Mouse (Mus musculus): ENCODE data around the gene Crygs.
"Not testable (repeated sequence)": the region's sequence is repeated elsewhere in the genome, so short reads cannot be mapped to it uniquely, and the experiment has no call there.

The Crygs gene

DNA sequence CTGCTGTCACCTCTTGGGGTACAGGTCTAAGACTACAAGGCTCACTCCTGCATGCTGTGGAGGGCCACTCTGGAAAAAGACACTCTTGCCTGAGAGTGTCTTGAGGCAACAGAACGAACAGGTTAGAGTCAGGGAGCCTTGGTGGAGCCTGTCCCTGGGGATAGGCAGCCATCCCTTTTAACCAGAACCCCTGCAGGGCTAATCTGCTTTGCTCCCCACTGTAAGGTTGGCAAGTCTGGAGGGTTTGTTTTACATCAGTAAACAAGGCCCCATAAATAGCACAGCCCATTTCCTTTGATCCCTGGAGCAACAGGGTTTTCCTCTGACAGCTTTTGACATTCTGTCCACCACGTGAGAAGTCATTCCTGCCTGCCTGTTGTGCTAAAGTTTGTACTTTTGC, 20.1 kb downstream of the Crygs start:
- no peak for DNase-seq (ENCODE audit: extremely low spot score, low read depth, low spot score)

DNA sequence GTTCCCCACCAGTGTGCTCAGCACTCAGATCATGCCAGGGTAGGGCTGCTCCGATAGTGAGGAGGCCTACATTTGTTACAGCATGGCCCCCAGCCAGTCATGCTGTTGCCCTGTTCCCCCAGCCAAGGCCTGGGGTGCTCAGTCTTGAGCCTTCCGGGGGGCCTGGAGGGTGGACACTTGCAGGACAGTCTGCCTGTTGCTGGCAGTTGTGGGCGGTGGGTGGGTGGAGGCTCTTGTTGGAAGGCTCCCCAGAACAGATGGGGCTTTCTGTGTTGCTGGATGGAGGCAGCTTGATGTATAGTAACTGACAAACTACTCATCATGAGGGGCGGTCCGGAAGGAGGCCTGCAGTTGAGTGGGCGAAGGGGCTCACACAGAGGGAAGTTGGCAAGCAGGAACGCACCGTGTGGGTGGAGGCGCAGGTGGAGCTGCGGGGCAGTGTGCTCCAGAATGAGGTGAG, 21.4 kb downstream of the Crygs start:
- no peak for DNase-seq (ENCODE audit: extremely low spot score, low read depth, low spot score)

DNA sequence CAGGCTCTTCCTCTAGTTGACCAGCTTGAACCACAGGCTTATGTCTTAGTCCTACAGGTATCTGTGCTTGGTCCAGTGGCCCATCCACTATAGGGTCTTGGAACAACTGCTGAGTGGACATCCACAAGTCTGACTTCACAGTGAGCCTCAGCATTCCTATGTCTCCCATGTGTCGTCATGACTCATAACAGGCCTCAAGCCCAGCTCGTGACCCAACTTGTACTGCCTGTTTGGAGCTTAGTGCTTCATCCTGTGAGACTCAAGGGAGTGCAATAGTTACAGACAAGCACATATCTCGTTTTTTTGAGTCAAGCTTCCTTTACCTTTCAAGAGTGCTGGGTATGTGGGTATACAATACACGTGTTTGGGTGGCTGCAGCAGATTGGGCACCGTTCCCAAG, 28.7 kb downstream of the Crygs start:
- DNase-seq (ENCODE audit: extremely low spot score, low read depth, low spot score) = no peak

DNA sequence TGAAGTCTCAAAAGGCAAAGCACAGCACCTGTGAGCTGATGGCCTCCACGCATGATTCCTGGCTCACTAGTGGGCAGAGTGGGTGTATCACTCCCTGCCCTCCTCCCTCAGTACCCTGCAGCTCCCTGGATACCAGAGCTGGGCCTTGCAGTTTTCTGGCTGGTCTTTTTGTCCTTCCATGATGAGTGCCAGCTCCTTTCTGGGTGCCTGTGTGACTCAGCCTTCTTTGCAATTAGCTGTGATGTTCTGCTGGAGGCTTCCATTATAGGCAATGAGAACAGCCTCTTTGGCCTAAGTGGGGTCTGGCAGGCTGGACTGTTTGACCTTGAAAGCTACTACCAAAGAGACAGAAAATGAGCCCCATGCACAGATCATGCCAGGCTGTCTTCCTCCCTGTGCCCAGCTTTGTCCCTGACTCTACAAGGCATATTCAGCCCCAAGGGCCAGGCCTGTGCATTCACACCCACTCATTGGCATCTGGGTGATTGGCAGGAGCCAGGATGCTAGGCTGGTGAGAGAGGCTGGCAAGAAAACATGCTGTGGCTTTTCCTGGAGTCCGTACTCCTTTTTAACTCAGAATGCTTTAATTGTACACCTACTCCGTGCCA, 32.0 kb downstream of the Crygs start:
- DNase-seq (ENCODE audit: extremely low spot score, low read depth, low spot score) = no peak

DNA sequence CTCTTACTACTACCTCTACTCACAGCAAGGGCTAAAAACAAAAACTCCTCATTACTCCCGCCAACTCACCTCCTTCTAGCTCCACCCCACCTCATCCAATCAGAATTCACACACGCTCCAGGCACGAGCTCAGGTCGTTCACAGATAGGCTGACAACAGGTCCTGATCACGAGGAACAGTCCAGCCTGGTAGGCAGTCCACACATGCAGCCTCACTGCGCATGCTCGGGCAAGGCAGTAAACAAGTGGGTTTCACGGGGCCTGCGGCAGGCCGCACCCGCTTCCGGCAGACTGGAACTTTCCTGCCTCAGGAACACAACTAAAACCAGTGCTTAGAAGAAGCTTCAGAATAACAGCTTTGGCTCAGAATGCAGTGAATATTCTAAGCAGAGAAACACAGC, 33.1 kb downstream of the Crygs start:
- not testable (repeated sequence) for DNase-seq (ENCODE audit: extremely low spot score, low read depth, low spot score)

DNA sequence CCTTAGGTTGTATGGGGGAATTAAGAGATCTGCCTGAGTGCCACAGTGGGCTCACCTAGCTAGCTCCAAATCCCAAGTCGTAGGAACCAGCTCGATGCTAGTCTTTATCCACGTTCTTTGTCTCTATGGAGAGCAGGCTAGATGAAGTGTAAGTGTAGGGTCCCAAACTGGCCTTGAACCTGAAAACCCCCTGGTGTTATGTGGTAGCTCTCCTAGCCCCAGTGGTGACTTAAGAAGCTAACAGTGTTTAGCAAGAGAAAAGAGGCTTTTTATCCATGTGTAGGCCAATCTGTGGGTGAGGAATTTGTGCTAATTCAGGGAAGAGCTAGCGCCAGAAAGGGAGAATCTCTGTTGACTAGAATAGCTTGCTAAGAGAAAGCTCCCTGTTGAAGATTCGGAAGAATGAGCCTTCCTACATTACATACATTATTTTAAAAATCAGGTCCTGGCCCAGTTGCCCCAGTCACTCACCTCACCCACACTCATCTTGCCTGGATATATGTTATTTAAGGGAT, 35.8 kb downstream of the Crygs start:
- no peak for DNase-seq (ENCODE audit: extremely low spot score, low read depth, low spot score)

DNA sequence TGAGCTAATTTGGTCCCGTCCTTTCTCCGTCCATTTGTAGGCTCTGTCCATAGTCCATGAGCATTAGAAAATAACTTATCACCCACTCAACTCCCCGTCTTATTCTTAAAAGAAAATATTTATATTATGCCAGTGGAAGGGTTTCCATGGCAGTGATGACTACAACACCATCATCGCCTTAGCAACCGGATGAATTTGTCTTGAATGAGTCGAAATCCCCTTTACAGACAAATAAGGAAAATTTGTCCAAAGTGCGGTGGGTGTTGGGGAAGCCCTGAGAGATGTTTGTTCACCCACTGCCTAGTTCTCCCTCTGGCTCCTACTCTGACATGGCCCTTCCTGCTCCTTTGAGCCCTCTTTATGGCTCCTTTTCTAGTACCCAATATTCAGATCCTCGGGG, 42.7 kb downstream of the Crygs start:
- DNase-seq (ENCODE audit: extremely low spot score, low read depth, low spot score) = no peak

DNA sequence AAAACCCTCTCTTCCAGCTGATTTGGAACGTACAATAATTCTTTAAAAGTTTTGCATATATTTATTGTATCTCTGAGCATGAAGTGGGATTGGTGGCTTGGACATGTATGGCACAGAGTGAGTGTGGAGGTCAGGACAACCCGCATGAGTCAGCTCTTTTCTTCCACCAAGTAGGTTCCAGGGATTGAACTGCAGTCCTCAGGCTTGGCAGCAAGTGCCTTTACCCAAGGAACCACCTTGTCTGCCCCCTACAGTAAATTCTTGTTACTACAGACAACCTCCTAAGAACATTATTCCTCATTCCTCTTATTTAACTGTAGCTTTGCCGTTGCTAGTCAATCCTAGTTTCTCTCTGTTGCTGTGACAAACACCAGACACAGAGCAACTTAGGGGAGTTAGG, 44.0 kb downstream of the Crygs start:
- no peak for DNase-seq (ENCODE audit: extremely low spot score, low read depth, low spot score)

DNA sequence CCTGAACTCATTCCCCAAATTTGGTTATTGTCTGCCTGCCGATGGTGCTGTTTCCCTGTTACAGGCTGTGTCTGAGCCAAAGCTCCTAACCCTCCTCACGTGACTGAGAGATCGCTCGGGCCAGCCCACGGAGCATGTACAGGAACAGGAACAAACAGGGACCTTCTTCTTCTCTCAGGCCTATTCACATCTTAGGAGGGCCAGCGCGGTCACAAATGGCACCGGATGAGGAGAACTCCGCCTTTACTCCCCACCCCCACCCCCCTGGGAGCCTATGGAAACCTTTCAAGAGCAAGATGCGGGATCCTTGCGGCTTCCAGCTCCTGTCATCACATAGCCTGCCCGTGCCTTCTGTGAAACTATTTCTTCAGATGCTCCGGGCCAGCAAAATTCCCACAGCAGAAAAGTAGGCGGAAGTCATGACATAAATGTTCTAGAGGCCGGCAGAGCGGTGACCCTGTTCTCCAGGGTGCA, 44.6 kb downstream of the Crygs start:
- no peak for DNase-seq (ENCODE audit: extremely low spot score, low read depth, low spot score)

DNA sequence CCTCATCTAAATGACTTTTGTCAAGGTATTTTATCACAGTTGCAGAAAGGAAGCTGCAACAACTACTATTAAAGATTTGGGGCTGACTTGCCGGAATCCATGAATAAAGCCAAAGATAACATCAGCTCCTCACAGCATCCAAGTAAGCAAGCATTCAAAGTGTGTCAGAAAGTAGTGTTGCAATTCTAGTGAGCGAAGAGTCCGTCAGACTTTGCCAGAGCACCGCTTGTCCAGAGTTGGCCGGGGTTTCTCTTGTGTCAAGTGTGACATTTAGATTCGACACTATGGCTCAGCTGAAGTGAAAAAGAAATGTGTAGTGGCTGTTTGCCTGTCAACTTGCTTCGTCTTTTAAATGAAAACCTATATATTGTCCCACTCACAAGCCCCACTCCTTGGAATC, 45.8 kb downstream of the Crygs start:
- no peak for DNase-seq (ENCODE audit: extremely low spot score, low read depth, low spot score)
